Mouse (Mus musculus): ENCODE results near the gene Dnmt3a. TPM values are rescaled to one million over a fixed set of nuclear protein-coding genes. Genes with fewer than 3 reads are reported as not detected.

The Dnmt3a gene
- polyA plus RNA-seq, 1 experiment = 43.2 TPM

GRCm38 (mm10) chr12:3850165-3850564 lies 44.4 kb downstream of the Dnmt3a start:
- no peak overlapping the region for H3K4me3 ChIP-seq (replicated peaks; ENCODE audit: insufficient read depth, low read depth, low read length)
- TF ChIP-seq CTCF (IDR thresholded peaks at IDR 0.05; ENCODE audit: borderline replicate concordance, insufficient read depth, low read depth, low read length) (no peak), POLR2A (IDR thresholded peaks at IDR 0.05; ENCODE audit: borderline replicate concordance, insufficient read depth, low read length) (no peak)
- peaks cover 40% of the 10 kb centered on the region for H3K4me1 ChIP-seq (ENCODE audit: control insufficient read depth, insufficient read depth, low read length)
- H3K27ac ChIP-seq (ENCODE audit: insufficient read depth, low read length) = peak overlapping the region; percentile 62
- 27% methylated on average over 5 of the region's 5 CpGs for WGBS
- H3K27me3 ChIP-seq (ENCODE audit: control insufficient read depth, insufficient read depth, low read length) = no peaks in the 10 kb centered on the region
- no peak for DNase-seq

- no peaks in the 10 kb centered on the region for H3K27me3 ChIP-seq (ENCODE audit: control insufficient read depth, insufficient read depth, low read length)
- WGBS = 49% methylated on average over 6 of the region's 6 CpGs
- 0 out of 2 replicates have a peak overlapping the region, but pooled peaks have one; percentile 15 for H3K27ac ChIP-seq (ENCODE audit: insufficient read depth, low read length)
- no peak overlapping the region for H3K4me3 ChIP-seq (replicated peaks; ENCODE audit: insufficient read depth, low read depth, low read length)
- no peak for DNase-seq
- peaks cover 45% of the 10 kb centered on the region for H3K4me1 ChIP-seq (ENCODE audit: control insufficient read depth, insufficient read depth, low read length)
- TF ChIP-seq POLR2A (IDR thresholded peaks at IDR 0.05; ENCODE audit: borderline replicate concordance, insufficient read depth, low read length) (no peak), CTCF (IDR thresholded peaks at IDR 0.05; ENCODE audit: borderline replicate concordance, insufficient read depth, low read depth, low read length) (no peak)
Measured at GRCm38 (mm10) chr12:3850731-3851130, 44.9 kb downstream of the Dnmt3a start.

- WGBS = 12% methylated on average over 4 of the region's 4 CpGs
- no peak for TF ChIP-seq POLR2A (IDR thresholded peaks at IDR 0.05; ENCODE audit: borderline replicate concordance, insufficient read depth, low read length)
- TF ChIP-seq CTCF (IDR thresholded peaks at IDR 0.05; ENCODE audit: borderline replicate concordance, insufficient read depth, low read depth, low read length) = no peak
- Histone ChIP-seq H3K27me3 (ENCODE audit: control insufficient read depth, insufficient read depth, low read length) (no peaks in the 10 kb centered on the region), H3K4me1 (ENCODE audit: control insufficient read depth, insufficient read depth, low read length) (peaks cover 46% of the 10 kb centered on the region), H3K4me3 (replicated peaks; ENCODE audit: insufficient read depth, low read depth, low read length) (no peak overlapping the region), H3K27ac (ENCODE audit: insufficient read depth, low read length) (0 out of 2 replicates have a peak overlapping the region, but pooled peaks have one; percentile 15)
- no peak for DNase-seq
Measured at GRCm38 (mm10) chr12:3851179-3851578, 45.4 kb downstream of the Dnmt3a start.

GRCm38 (mm10) chr12:3852521-3852920 lies 46.7 kb downstream of the Dnmt3a start:
- TF ChIP-seq CTCF (IDR thresholded peaks at IDR 0.05; ENCODE audit: borderline replicate concordance, insufficient read depth, low read depth, low read length) = peak; percentile 46
- no peak for TF ChIP-seq POLR2A (IDR thresholded peaks at IDR 0.05; ENCODE audit: borderline replicate concordance, insufficient read depth, low read length)
- peak in 1 of 2 experiments; percentile 64 for DNase-seq
- H3K4me3 ChIP-seq (replicated peaks; ENCODE audit: insufficient read depth, low read depth, low read length) = no peak overlapping the region
- H3K4me1 ChIP-seq (ENCODE audit: control insufficient read depth, insufficient read depth, low read length) = peaks cover 55% of the 10 kb centered on the region
- 45% methylated on average over 5 of the region's 5 CpGs for WGBS
- H3K27me3 ChIP-seq (ENCODE audit: control insufficient read depth, insufficient read depth, low read length) = no peaks in the 10 kb centered on the region
- H3K27ac ChIP-seq (ENCODE audit: insufficient read depth, low read length) = 0 out of 2 replicates have a peak overlapping the region, but pooled peaks have one; percentile 15

- H3K4me3 ChIP-seq (replicated peaks; ENCODE audit: insufficient read depth, low read depth, low read length) = no peak overlapping the region
- H3K27ac ChIP-seq (ENCODE audit: insufficient read depth, low read length) = no peak overlapping the region
- 83% methylated on average over 4 of the region's 4 CpGs for WGBS
- no peak for DNase-seq
- TF ChIP-seq POLR2A (IDR thresholded peaks at IDR 0.05; ENCODE audit: borderline replicate concordance, insufficient read depth, low read length) = no peak
- TF ChIP-seq CTCF (IDR thresholded peaks at IDR 0.05; ENCODE audit: borderline replicate concordance, insufficient read depth, low read depth, low read length) = no peak
- no peaks in the 10 kb centered on the region for H3K27me3 ChIP-seq (ENCODE audit: control insufficient read depth, insufficient read depth, low read length)
- peaks cover 64% of the 10 kb centered on the region for H3K4me1 ChIP-seq (ENCODE audit: control insufficient read depth, insufficient read depth, low read length)
Measured at GRCm38 (mm10) chr12:3854419-3854818, 48.6 kb downstream of the Dnmt3a start.

GRCm38 (mm10) chr12:3855762-3856501 lies 50.1 kb downstream of the Dnmt3a start:
- TF ChIP-seq CTCF (IDR thresholded peaks at IDR 0.05; ENCODE audit: borderline replicate concordance, insufficient read depth, low read depth, low read length) (no peak), POLR2A (IDR thresholded peaks at IDR 0.05; ENCODE audit: borderline replicate concordance, insufficient read depth, low read length) (no peak)
- Histone ChIP-seq H3K27me3 (ENCODE audit: control insufficient read depth, insufficient read depth, low read length) (no peaks in the 10 kb centered on the region), H3K27ac (ENCODE audit: insufficient read depth, low read length) (peak overlapping the region; percentile 88), H3K4me1 (ENCODE audit: control insufficient read depth, insufficient read depth, low read length) (peaks cover 56% of the 10 kb centered on the region), H3K4me3 (replicated peaks; ENCODE audit: insufficient read depth, low read depth, low read length) (no peak overlapping the region)
- peak; percentile 75 to 80 for DNase-seq
- WGBS = 2% methylated on average over 7 of the region's 7 CpGs

GRCm38 (mm10) chr12:3856748-3857147 lies 50.9 kb downstream of the Dnmt3a start:
- Histone ChIP-seq H3K27me3 (ENCODE audit: control insufficient read depth, insufficient read depth, low read length) (no peaks in the 10 kb centered on the region), H3K4me1 (ENCODE audit: control insufficient read depth, insufficient read depth, low read length) (peaks cover 55% of the 10 kb centered on the region), H3K27ac (ENCODE audit: insufficient read depth, low read length) (peak overlapping the region; percentile 88; the same call in 1 of the 2 replicates), H3K4me3 (replicated peaks; ENCODE audit: insufficient read depth, low read depth, low read length) (no peak overlapping the region)
- TF ChIP-seq POLR2A (IDR thresholded peaks at IDR 0.05; ENCODE audit: borderline replicate concordance, insufficient read depth, low read length) (no peak), CTCF (IDR thresholded peaks at IDR 0.05; ENCODE audit: borderline replicate concordance, insufficient read depth, low read depth, low read length) (no peak)
- DNase-seq = no peak
- WGBS = 34% methylated on average over 2 of the region's 2 CpGs

GRCm38 (mm10) chr12:3857231-3857630 lies 51.4 kb downstream of the Dnmt3a start:
- WGBS = 31% methylated on average over 3 of the region's 3 CpGs
- H3K4me1 ChIP-seq (ENCODE audit: control insufficient read depth, insufficient read depth, low read length) = peaks cover 59% of the 10 kb centered on the region
- TF ChIP-seq CTCF (IDR thresholded peaks at IDR 0.05; ENCODE audit: borderline replicate concordance, insufficient read depth, low read depth, low read length) (no peak), POLR2A (IDR thresholded peaks at IDR 0.05; ENCODE audit: borderline replicate concordance, insufficient read depth, low read length) (no peak)
- H3K27ac ChIP-seq (ENCODE audit: insufficient read depth, low read length) = peak overlapping the region; percentile 52
- no peaks in the 10 kb centered on the region for H3K27me3 ChIP-seq (ENCODE audit: control insufficient read depth, insufficient read depth, low read length)
- H3K4me3 ChIP-seq (replicated peaks; ENCODE audit: insufficient read depth, low read depth, low read length) = no peak overlapping the region
- DNase-seq = peak in 1 of 2 experiments; percentile 57
